Mouse (Mus musculus) megakaryocyte progenitor cell, adult 5-6 weeks (primary cell): ENCODE results near the gene Tyw1. TPM values are rescaled to one million over a fixed set of nuclear protein-coding genes. Genes with fewer than 3 reads are reported as not detected.

Experiments
- ATAC-seq: replicated peaks from 2 replicates; pipeline ENCODE4 v1.8.0; 2016; ENCODE audit warnings: mild to moderate bottlenecking, moderate TSS enrichment, inconsistent platforms; ENCODE audit not compliant: poor library complexity
- total RNA-seq, 2 experiments: library from RNA; stranded (forward) in 1 of 2; stranded (reverse) in 1 of 2; fragments of 157-497, 149-512 nt in 1 of 2; fragments of 200-1000 nt in 1 of 2; gene quantifications; 2 replicates each; pipeline versions ENCODE4 v1.2.3 to v1.2.4; 2015 to 2017

The Tyw1 gene
- total RNA-seq, 2 experiments from 2014 or later, result 17.0 to 37.7 TPM

DNA sequence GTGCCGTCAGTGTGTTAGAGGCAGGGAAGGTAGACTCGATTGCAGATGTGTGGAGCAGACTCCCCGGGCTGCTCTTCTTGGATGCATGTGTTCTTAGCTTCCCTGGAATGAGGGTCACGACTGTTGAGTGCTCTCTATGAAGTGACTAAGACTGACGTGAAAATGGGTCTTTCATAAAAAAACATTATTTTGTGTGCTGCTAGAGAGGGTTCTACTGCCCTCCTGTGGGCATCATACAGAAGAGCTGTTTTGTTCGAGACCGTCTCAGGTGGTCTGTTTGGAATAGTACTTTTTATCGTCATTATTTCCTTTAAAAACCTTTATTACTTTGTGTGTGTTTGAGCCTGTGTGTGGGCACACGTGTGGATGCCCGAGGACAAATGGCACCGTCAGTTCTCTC, 8.0 kb downstream of the Tyw1 start:
- 0 out of 2 replicates have a peak, but pooled peaks have one; percentile 49 for ATAC-seq

DNA sequence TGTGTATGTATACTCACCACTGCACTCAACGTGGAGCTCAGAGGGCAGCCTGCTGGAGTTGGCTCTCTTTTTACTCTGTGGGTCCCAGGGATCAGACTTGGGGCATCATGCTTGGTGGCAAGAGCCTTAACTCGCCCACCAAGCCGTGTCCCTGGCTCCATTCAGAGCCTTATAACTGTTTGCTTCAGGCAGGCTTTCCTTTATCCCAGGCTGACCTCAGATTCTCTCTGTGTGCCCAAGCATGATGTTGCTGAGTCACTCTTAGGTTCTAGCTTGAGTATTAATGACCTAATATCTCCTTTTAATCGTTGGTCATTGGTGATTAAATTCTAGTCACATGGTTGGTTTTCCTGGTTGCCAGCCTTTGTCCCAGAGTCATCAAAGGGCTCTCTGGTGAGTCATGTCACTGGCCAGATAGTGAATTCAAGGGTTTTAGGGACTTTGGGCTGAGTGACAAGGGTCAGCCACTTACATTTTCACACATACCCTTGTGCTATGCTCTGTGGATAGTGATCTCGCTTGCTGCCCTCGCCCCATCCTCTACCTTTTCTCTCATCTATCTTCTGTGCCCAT, 9.1 kb downstream of the Tyw1 start:
- ATAC-seq, result no peak

DNA sequence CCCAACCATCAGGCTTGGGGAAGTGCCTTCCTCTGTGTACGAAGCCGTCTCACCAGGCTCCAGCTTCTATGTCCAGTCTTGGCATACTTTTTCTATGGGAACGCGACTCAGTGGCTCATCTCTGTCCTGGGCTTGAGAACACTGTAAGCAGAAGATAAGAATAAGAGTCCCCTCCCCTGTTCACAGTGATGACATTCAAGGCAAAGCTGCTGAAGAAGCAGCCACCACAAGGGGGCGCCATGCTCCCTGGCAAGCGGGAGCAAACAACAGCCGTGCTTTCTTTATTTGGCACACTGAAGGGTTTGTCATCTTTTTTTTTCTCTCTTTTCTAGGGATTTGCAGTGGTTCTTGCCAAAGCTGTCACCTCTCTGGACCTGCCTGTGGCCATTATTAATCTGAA, 11.2 kb downstream of the Tyw1 start:
- peak; percentile 64 for ATAC-seq

DNA sequence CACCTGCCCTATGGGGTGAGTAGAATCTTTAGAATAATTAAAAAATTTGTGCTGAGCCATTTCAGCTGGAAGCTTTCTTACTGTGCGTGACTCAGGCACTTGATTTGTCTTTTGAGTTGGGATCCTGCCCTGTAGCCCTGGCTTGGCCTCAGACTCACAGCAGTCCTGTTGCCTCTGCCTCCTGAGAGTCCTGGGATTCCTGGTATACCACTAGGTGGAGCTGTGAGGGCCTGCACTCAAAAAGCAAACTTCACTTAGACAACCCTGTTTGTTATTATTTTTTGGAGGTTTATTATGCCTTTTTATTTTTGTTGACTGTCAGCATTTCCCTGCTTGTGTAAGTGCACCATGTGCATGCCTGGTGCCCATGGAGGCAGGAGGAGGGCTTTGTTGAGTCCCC, 11.9 kb downstream of the Tyw1 start:
- peak; percentile 84 for ATAC-seq

DNA sequence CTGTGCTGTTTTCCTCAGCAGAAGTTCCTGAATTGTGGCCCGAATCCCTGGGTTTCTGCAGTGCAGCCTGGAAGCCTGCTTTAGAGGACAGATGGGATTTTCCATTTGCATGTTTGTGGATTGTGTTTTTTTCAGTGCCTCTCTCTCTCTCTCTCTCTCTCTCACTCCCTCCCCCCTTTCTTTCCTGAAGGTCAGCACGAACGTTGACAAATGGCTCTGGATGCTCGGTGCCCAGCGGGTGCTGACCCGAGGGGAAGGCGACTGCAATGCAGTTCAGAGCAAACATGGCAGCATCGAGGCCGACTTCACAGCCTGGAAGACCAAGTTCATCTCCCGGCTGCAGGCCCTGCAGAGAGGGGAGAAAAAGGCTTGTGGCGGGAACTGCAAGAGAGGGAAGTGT, 13.6 kb downstream of the Tyw1 start:
- no peak for ATAC-seq

DNA sequence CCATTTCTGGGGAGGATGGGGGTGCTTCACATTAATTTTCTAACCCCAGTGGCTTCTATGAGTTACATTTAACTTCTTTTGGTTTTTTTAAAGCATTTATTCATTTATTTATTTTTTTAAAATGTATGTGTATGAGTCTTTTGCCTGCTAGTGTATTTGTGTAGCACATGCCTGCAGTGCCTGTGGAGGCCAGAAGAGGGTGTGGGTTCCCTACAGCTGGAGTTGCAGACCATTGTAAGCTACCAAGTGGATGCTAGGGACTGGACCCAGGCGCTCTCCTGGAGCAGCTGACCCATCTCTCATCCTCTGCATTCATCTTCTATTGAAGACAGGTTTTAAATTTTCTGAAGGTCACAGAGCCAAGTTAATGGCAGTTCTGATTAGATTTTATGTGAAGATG, 16.9 kb downstream of the Tyw1 start:
- ATAC-seq, result peak; percentile 66

GRCm38 (mm10) chr5:130273046-130273445, 17.6 kb downstream of the Tyw1 start:
- ATAC-seq, result no peak

- peak; percentile 60 for ATAC-seq
Measured at GRCm38 (mm10) chr5:130275509-130275908, 20.1 kb downstream of the Tyw1 start.

- ATAC-seq, result peak; percentile 74
Measured at GRCm38 (mm10) chr5:130278011-130278472, 22.6 kb downstream of the Tyw1 start.

GRCm38 (mm10) chr5:130283079-130283732, 27.8 kb downstream of the Tyw1 start:
- peak; percentile 50 for ATAC-seq

- no peak for ATAC-seq
Measured at GRCm38 (mm10) chr5:130288106-130288505, 32.7 kb downstream of the Tyw1 start.

DNA sequence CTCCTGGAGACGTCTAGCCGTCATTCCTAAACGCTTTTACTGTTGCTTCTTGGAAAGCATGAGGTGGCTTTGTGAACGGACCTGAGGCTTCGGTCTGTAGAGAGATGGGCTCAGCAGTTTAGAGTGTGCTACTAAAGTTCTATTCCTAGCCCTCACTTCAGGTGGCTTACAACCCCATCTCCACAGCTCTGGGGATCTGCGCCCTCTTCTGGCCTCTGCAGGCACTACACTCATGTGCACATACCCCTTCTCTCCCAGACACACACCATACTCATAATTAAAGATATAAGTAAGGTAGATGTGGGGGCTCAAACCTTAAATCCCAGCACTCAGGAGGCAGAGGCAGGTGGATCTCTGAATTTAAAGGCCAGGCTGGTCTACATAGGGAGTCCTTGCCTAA, 34.8 kb downstream of the Tyw1 start:
- peak; percentile 58 for ATAC-seq

- ATAC-seq, result no peak
Measured at GRCm38 (mm10) chr5:130290775-130291174, 35.4 kb downstream of the Tyw1 start.

DNA sequence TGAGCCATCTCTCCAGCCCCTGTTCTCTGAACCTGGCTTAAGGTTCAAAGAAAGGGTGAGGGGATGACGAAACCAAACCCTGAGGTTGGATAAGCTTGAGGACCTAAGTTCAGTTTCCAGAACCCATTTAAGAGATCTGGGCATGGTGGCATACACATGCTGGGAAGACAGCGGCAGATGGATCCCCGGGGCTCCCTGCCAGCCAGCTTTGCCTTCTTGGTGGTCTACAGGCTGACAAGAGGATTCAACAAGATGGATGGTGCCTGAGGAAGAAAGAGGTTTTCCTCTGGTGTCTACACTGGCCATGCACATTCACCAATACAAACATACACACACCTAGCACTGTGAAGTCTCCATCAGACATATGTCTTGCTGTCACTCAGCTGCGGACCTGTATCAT, 37.6 kb downstream of the Tyw1 start:
- ATAC-seq, result no peak

- no peak for ATAC-seq
Measured at GRCm38 (mm10) chr5:130293941-130294340, 38.5 kb downstream of the Tyw1 start.

DNA sequence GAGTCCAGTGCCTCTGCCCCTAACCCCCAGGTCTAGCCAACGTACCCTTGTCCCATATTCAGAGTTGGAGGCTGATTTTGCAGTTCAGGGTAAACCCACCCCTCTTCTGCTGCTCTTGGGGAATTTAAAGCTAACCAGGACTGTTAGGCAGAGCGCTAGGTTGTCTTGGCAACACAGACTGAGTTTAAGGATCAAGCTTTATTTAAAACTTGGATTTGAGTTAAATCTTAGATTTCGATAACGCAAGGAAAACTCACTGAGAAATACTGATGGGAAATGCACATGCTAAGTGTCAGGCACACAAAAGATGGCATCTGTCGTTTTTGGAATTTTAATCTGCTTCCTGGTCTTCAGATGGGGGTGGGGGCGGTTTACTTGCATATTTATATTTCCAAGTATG, 39.2 kb downstream of the Tyw1 start:
- ATAC-seq, result no peak

GRCm38 (mm10) chr5:130296071-130296470, 40.7 kb downstream of the Tyw1 start:
- ATAC-seq, result peak; percentile 66

- ATAC-seq, result no peak
Measured at GRCm38 (mm10) chr5:130298831-130299460, 43.5 kb downstream of the Tyw1 start.

- no peak for ATAC-seq
Measured at GRCm38 (mm10) chr5:130299526-130299925, 44.1 kb downstream of the Tyw1 start.

- no peak for ATAC-seq
Measured at GRCm38 (mm10) chr5:130303611-130304010, 48.2 kb downstream of the Tyw1 start.

DNA sequence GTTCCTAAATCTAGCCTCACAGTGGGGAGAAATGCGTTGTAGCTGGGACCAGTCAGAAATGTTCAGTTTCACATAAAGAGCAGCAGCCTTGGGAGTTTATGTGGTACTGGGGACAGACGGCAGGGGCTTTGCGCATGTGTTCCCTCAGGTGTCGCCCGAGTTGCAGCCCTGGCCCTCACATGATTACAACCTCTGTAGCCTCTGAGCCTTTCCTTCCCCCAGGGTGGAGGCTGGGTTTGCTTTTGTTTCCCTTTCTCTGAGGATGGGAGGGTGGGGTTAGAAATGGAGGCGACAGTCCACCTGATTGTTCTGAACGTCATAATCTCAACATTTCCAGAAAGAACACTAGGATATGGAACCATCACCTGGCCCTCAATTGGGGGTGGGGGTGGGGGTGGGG, 52.5 kb downstream of the Tyw1 start:
- no peak for ATAC-seq

GRCm38 (mm10) chr5:130310077-130310476, 54.7 kb downstream of the Tyw1 start:
- ATAC-seq, result no peak
